Mouse (Mus musculus): ENCODE data around the gene Kifc5b. TPM values are rescaled to one million over a fixed set of nuclear protein-coding genes. Genes with fewer than 3 reads are reported as not detected.
A peak's percentile ranks its signal among the peaks of the same experiment; 100 is the strongest.

Kifc5b gene
- polyA plus RNA-seq, 1 experiment, result 1.5 TPM

- WGBS, result under 1% methylated on average over 69 of the region's 70 CpGs
- H3K4me1 ChIP-seq (ENCODE audit: control insufficient read depth, insufficient read depth, low read length), result peaks cover 9% of the 10 kb centered on the region
- peak within 1 kb of the TSS; percentile 72 for H3K27ac ChIP-seq (ENCODE audit: insufficient read depth, low read depth, low read length)
- H3K36me3 ChIP-seq (ENCODE audit: control insufficient read depth, insufficient read depth, low read length), result no peaks in the 10 kb centered on the region
- peak; percentile 92 for TF ChIP-seq POLR2A (IDR thresholded peaks at IDR 0.05; ENCODE audit: low read depth, low read length)
- no peak for TF ChIP-seq CTCF (conservative IDR thresholded peaks at IDR 0.05; ENCODE audit: insufficient read depth, insufficient read length, low read depth, low read length)
- H3K4me3 ChIP-seq (ENCODE audit: insufficient read depth, low read depth, low read length), result peak within 1 kb of the TSS; percentile 77
- DNase-seq, result peak; percentile 100
- H3K27me3 ChIP-seq (replicated peaks; ENCODE audit: control insufficient read depth, insufficient read depth, low read length), result no peaks in the 10 kb centered on the region
Measured at GRCm38 (mm10) chr17:26939178-26939972, 22.5 kb downstream of the Kifc5b start, which contains the start of gene Cuta. Cuta (minus strand) TSS chr17:26939569.

- 5% methylated on average over 3 of the region's 3 CpGs for WGBS
- peak overlapping the region; percentile 77 for H3K4me3 ChIP-seq (ENCODE audit: insufficient read depth, low read depth, low read length)
- no peak for TF ChIP-seq POLR2A (IDR thresholded peaks at IDR 0.05; ENCODE audit: low read depth, low read length)
- TF ChIP-seq CTCF (conservative IDR thresholded peaks at IDR 0.05; ENCODE audit: insufficient read depth, insufficient read length, low read depth, low read length), result no peak
- no peak for DNase-seq
- H3K27me3 ChIP-seq (replicated peaks; ENCODE audit: control insufficient read depth, insufficient read depth, low read length), result no peaks in the 10 kb centered on the region
- H3K4me1 ChIP-seq (ENCODE audit: control insufficient read depth, insufficient read depth, low read length), result peaks cover 6% of the 10 kb centered on the region; the same call in 1 of the 2 replicates
- no peaks in the 10 kb centered on the region for H3K36me3 ChIP-seq (ENCODE audit: control insufficient read depth, insufficient read depth, low read length)
- peak overlapping the region; percentile 69 for H3K27ac ChIP-seq (ENCODE audit: insufficient read depth, low read depth, low read length)
Measured at GRCm38 (mm10) chr17:26939973-26940300, 23.0 kb downstream of the Kifc5b start.

DNA sequence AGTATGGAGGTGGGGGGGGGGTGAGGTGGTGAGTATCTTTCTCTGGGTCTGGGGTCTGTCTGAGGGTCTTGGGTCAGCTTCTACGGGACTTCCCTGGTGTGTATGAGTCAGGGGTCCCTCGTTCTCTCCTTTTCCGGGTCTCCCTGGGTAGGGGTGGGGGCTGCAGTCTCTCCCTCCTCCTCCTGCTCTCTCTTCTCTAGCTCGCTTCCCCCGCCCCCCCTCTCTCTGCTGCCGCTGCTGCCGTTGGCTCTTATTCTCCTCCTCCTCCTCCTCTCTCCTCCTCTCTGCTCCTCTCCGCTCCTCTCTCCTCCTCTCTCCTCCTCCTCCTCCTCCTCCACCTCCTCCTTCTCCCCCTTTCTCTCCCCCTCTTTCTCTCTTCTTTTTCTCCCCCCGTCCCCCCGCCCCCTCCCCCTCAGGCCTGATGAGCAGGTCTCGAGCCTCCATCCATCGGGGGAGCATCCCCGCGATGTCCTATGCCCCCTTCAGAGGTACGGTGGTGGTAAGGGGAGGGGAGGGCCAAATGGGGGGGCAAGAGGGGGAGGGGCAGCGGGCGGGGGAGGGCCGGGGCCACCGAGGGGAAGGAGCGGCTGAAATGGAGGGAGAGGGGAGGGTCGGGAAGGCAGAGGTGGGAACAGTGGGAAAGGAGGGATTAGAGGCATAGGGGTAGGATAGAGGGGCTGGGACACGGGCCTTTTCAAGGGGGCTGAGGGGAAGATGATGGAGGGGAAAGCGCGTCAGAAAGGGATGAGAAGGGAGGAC, 24.3 kb downstream of the Kifc5b start, which contains the start of gene Syngap1:
TSS of gene Syngap1 (plus strand) at position 223 of the 759 bp plus-strand sequence.
- Histone ChIP-seq H3K4me3 (ENCODE audit: insufficient read depth, low read depth, low read length) (peak within 1 kb of the TSS; percentile 77), H3K27me3 (replicated peaks; ENCODE audit: control insufficient read depth, insufficient read depth, low read length) (no peaks in the 10 kb centered on the region), H3K27ac (ENCODE audit: insufficient read depth, low read depth, low read length) (peak within 1 kb of the TSS; percentile 69), H3K4me1 (ENCODE audit: control insufficient read depth, insufficient read depth, low read length) (peaks cover 6% of the 10 kb centered on the region; the same call in 1 of the 2 replicates), H3K36me3 (ENCODE audit: control insufficient read depth, insufficient read depth, low read length) (no peaks in the 10 kb centered on the region)
- TF ChIP-seq CTCF (conservative IDR thresholded peaks at IDR 0.05; ENCODE audit: insufficient read depth, insufficient read length, low read depth, low read length) (no peak), POLR2A (IDR thresholded peaks at IDR 0.05; ENCODE audit: low read depth, low read length) (no peak)
- WGBS, result 8% methylated on average over 15 of the region's 24 CpGs
- no peak for DNase-seq

- H3K4me1 ChIP-seq (ENCODE audit: control insufficient read depth, insufficient read depth, low read length), result peaks cover 6% of the 10 kb centered on the region; the same call in 1 of the 2 replicates
- DNase-seq, result no peak
- H3K36me3 ChIP-seq (ENCODE audit: control insufficient read depth, insufficient read depth, low read length), result no peaks in the 10 kb centered on the region
- H3K27me3 ChIP-seq (replicated peaks; ENCODE audit: control insufficient read depth, insufficient read depth, low read length), result no peaks in the 10 kb centered on the region
- no peak overlapping the region for H3K27ac ChIP-seq (ENCODE audit: insufficient read depth, low read depth, low read length)
- 40% methylated on average over 4 of the region's 4 CpGs for WGBS
- H3K4me3 ChIP-seq (ENCODE audit: insufficient read depth, low read depth, low read length), result no peak overlapping the region
- TF ChIP-seq POLR2A (IDR thresholded peaks at IDR 0.05; ENCODE audit: low read depth, low read length), result no peak
- TF ChIP-seq CTCF (conservative IDR thresholded peaks at IDR 0.05; ENCODE audit: insufficient read depth, insufficient read length, low read depth, low read length), result no peak
Measured at GRCm38 (mm10) chr17:26941841-26942570, 25.1 kb downstream of the Kifc5b start.

- no peak for DNase-seq
- Histone ChIP-seq H3K36me3 (ENCODE audit: control insufficient read depth, insufficient read depth, low read length) (no peaks in the 10 kb centered on the region), H3K4me3 (ENCODE audit: insufficient read depth, low read depth, low read length) (peak overlapping the region; percentile 60), H3K27ac (ENCODE audit: insufficient read depth, low read depth, low read length) (peak overlapping the region; percentile 36), H3K27me3 (replicated peaks; ENCODE audit: control insufficient read depth, insufficient read depth, low read length) (no peaks in the 10 kb centered on the region), H3K4me1 (ENCODE audit: control insufficient read depth, insufficient read depth, low read length) (0 out of 2 replicates have a peak, but pooled peaks cover 4% of the 10 kb centered on the region)
- TF ChIP-seq POLR2A (IDR thresholded peaks at IDR 0.05; ENCODE audit: low read depth, low read length) (no peak), CTCF (conservative IDR thresholded peaks at IDR 0.05; ENCODE audit: insufficient read depth, insufficient read length, low read depth, low read length) (no peak)
- 46% methylated on average over 13 of the region's 13 CpGs for WGBS
Measured at GRCm38 (mm10) chr17:26945824-26946495, 29.1 kb downstream of the Kifc5b start.

DNA sequence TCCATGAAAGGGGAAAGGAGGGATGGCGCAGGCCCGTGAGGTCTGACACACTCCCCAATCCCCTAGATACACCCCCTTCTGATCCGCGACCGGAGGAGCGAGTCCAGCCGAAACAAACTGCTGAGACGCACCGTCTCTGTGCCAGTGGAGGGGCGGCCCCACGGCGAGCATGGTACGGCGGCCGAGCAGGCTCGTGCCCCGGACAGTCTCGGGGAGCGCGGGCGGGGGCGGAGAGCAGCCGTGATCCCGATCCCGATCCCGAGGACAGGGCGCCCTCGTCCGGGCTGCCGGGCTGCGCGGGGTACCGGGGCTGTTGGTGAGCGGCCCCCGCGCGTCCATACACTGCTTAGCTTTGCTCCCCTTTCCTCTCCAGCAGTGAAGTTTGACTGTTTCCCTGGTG, 29.7 kb downstream of the Kifc5b start:
- Histone ChIP-seq H3K4me3 (ENCODE audit: insufficient read depth, low read depth, low read length) (peak overlapping the region; percentile 60), H3K27ac (ENCODE audit: insufficient read depth, low read depth, low read length) (peak overlapping the region; percentile 36), H3K27me3 (replicated peaks; ENCODE audit: control insufficient read depth, insufficient read depth, low read length) (no peaks in the 10 kb centered on the region), H3K4me1 (ENCODE audit: control insufficient read depth, insufficient read depth, low read length) (peaks cover 4% of the 10 kb centered on the region; the same call in 1 of the 2 replicates), H3K36me3 (ENCODE audit: control insufficient read depth, insufficient read depth, low read length) (no peaks in the 10 kb centered on the region)
- TF ChIP-seq POLR2A (IDR thresholded peaks at IDR 0.05; ENCODE audit: low read depth, low read length), result peak; percentile 42
- TF ChIP-seq CTCF (conservative IDR thresholded peaks at IDR 0.05; ENCODE audit: insufficient read depth, insufficient read length, low read depth, low read length), result peak; percentile 26
- DNase-seq, result peak; percentile 91
- under 1% methylated on average over 35 of the region's 37 CpGs for WGBS
